Mouse (Mus musculus): ENCODE data around the gene Syt17.
"Not testable (repeated sequence)": the region's sequence is repeated elsewhere in the genome, so short reads cannot be mapped to it uniquely, and the experiment has no call there.

The Syt17 gene

GRCm38 (mm10) chr7:118380056-118380455 lies 68.0 kb downstream of the Syt17 start:
- DNase-seq (ENCODE audit: low spot score in 2 of 2): no peak

GRCm38 (mm10) chr7:118376590-118376989 lies 71.4 kb downstream of the Syt17 start:
- DNase-seq (ENCODE audit: low spot score in 2 of 2): no peak

- no peak for DNase-seq (ENCODE audit: low spot score in 2 of 2)
Observed at GRCm38 (mm10) chr7:118375341-118375740, 72.7 kb downstream of the Syt17 start.

GRCm38 (mm10) chr7:118371361-118371760 lies 76.7 kb downstream of the Syt17 start:
- no peak for DNase-seq (ENCODE audit: low spot score in 2 of 2)

GRCm38 (mm10) chr7:118369705-118370104 lies 78.3 kb downstream of the Syt17 start:
- no peak for DNase-seq (ENCODE audit: low spot score in 2 of 2)

GRCm38 (mm10) chr7:118365902-118366301 lies 82.1 kb downstream of the Syt17 start:
- no peak for DNase-seq (ENCODE audit: low spot score in 2 of 2)

- DNase-seq (ENCODE audit: low spot score in 2 of 2): no peak
Observed at GRCm38 (mm10) chr7:118365251-118365650, 82.8 kb downstream of the Syt17 start.

GRCm38 (mm10) chr7:118364353-118365007 lies 83.5 kb downstream of the Syt17 start:
- DNase-seq (ENCODE audit: low spot score in 2 of 2): no peak

- no peak for DNase-seq (ENCODE audit: low spot score in 2 of 2)
Observed at GRCm38 (mm10) chr7:118363587-118364233, 84.3 kb downstream of the Syt17 start.

- DNase-seq (ENCODE audit: low spot score in 2 of 2): no peak
Observed at GRCm38 (mm10) chr7:118362931-118363330, 85.1 kb downstream of the Syt17 start.

- no peak for DNase-seq (ENCODE audit: low spot score in 2 of 2)
Observed at GRCm38 (mm10) chr7:118362258-118362657, 85.8 kb downstream of the Syt17 start.

- no peak for DNase-seq (ENCODE audit: low spot score in 2 of 2)
Observed at GRCm38 (mm10) chr7:118358977-118359376, 89.0 kb downstream of the Syt17 start.

- not testable (repeated sequence) for DNase-seq (ENCODE audit: low spot score in 2 of 2)
Observed at GRCm38 (mm10) chr7:118356410-118357005, 91.5 kb downstream of the Syt17 start.

- no peak for DNase-seq (ENCODE audit: low spot score in 2 of 2)
Observed at GRCm38 (mm10) chr7:118350840-118351239, 97.2 kb downstream of the Syt17 start.

GRCm38 (mm10) chr7:118346943-118347342 lies 101.1 kb downstream of the Syt17 start:
- no peak for DNase-seq (ENCODE audit: low spot score in 2 of 2)

GRCm38 (mm10) chr7:118346432-118346831 lies 101.6 kb downstream of the Syt17 start:
- no peak for DNase-seq (ENCODE audit: low spot score in 2 of 2)

- DNase-seq (ENCODE audit: low spot score in 2 of 2): no peak
Observed at GRCm38 (mm10) chr7:118345396-118345795, 102.6 kb downstream of the Syt17 start.

GRCm38 (mm10) chr7:118344701-118345100 lies 103.3 kb downstream of the Syt17 start:
- no peak for DNase-seq (ENCODE audit: low spot score in 2 of 2)
